Mouse (Mus musculus) liver, postnatal 0 days (tissue): ENCODE measurements around the gene Boc.

Experiments
- CTCF ChIP-seq: sonication (generic); IDR thresholded peaks from 2 replicates; pipeline ENCODE4 v1.5.1; 2016; ENCODE audit warnings: antibody characterized with exemption, low read depth
- EP300 ChIP-seq: IDR thresholded peaks from 2 replicates; pipeline ENCODE4 v1.6.1; 2016; ENCODE audit warnings: antibody characterized with exemption, low read depth, mild to moderate bottlenecking

DNA sequence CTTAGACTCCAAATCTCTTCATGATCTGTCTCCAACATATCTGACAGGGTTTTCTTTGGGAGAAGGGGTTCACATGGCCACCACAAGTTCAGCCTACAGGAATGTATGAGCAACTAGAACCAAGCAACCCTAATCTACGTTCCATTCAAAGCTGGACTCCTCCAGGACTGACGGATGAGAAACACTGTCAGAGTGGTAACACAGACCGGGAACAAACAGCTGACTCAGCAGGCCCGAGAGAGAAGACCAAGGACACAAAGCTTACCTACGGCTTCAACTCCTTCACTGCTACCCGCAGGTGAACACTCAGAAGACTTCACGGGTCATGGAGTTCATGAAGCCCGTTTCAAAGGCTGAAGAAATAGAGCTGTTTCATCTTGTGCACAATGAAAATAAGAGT lies 4.8 kb downstream of the Boc start:
- TF ChIP-seq CTCF (no peak), EP300 (no peak)
